25 mouse cellular contexts compared by ENCODE assay signal in genomic region chr2:92314031-92314430, GRCm38 (mm10).
"Had no signal": no experiment of that assay in that cellular context is flagged by ENCODE, and none has a peak within 500 bp of the region (broad histone marks: within the 10 kb centered on the region; RNA-seq: fewer than 3 reads in every experiment).

No protein-coding gene starts in this region.

- H3K27ac ChIP-seq: heart, embryonic 10.5 days; hindbrain, embryonic 13.5 days; hindbrain, embryonic 15.5 days; hindbrain, postnatal 0 days; intestine, embryonic 15.5 days; left cerebral cortex, adult 2 months; limb, embryonic 10.5 days; limb, embryonic 12.5 days; liver, embryonic 13.5 days; liver, embryonic 15.5 days had no signal

- ATAC-seq: hindbrain, postnatal 0 days; intestine, embryonic 15.5 days; intestine, postnatal 0 days; liver, postnatal 0 days had no signal

- H3K4me3 ChIP-seq: heart, embryonic 10.5 days; heart, embryonic 12.5 days; hindbrain, embryonic 13.5 days; hindbrain, embryonic 15.5 days; intestine, embryonic 15.5 days; left cerebral cortex, adult 2 months; limb, embryonic 10.5 days; limb, embryonic 12.5 days; liver, embryonic 13.5 days; liver, embryonic 15.5 days had no signal

- DNase-seq: gastrocnemius, postnatal 10 days; gastrocnemius, postnatal 36 days; heart, adult 18-20 months; heart, postnatal 14 days; heart, postnatal 36 days; kidney, adult 18-20 months; kidney, adult 8-10 months; kidney, postnatal 10 days; kidney, postnatal 25 days; kidney, postnatal 4 days; layer of hippocampus, adult 9-11 months; liver; liver, embryonic 13.5 days; liver, postnatal 0 days had no signal
